Mouse (Mus musculus): ENCODE results near the gene Fam219a.

DNA sequence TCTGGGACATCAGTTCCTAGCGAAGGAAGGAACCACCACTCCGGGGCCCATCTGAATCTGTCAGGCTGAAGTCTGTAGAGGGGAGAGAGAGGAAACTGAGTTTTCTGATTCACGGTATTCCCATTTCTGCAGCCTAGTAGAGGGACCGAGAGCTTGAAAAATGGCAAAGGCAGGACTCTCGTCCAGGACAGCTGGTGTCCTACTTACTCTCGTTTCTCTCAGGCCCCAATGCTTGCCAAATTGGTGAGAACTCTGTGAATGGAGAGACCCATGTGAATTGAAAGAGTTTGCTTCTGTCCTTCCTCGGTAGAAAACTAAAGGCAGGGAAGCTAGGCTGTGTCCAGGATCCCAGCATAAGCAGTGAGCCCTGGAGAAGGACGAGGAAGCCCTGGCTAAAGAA, 69.7 kb downstream of the Fam219a start:
- TF ChIP-seq POLR2A (IDR thresholded peaks at IDR 0.05; ENCODE audit: insufficient read depth, low read depth, low read length), result no peak
- TF ChIP-seq CTCF (IDR thresholded peaks at IDR 0.05; ENCODE audit: insufficient read depth, low read depth, low read length), result no peak
